Mouse (Mus musculus): ENCODE data around the gene Psmg4. TPM values are rescaled to one million over a fixed set of nuclear protein-coding genes. Genes with fewer than 3 reads are reported as not detected.

The Psmg4 gene
- polyA plus RNA-seq, 1 experiment, result 3.3 TPM

DNA sequence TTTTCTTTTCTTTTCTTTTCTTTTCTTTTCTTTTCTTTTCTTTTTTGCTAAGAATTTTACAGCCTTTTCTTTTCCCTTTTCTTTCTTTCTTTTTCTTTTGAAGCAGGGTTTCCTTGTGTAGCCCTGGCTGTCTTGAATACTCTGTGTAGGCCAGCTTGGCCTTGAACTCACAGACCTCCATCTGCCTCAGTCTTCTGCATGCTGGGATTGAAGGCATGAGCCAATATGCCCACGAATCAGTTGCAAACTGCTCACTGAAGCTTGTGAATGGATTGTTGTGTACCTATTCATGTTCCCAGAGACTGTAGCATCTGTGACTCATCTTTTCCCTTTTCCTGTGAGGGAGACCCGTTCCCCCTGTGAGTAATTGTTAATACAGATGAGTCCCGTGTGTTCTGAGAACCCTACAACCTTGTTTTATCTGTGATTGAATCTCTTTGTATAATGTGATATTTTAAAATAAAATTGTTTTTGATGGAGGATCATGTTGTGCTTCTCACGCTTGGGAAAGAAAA lies 48.6 kb downstream of the Psmg4 start:
- Histone ChIP-seq H3K4me1 (ENCODE audit: control insufficient read depth) (no peaks in the 10 kb centered on the region), H3K36me3 (ENCODE audit: control insufficient read depth) (peaks cover 94% of the 10 kb centered on the region), H3K27me3 (ENCODE audit: control insufficient read depth) (no peaks in the 10 kb centered on the region), H3K4me3 (replicated peaks) (no peak overlapping the region), H3K9me3 (ENCODE audit: control insufficient read depth, low read length) (no peaks in the 10 kb centered on the region)
- no peak for TF ChIP-seq GATA1 (IDR thresholded peaks at IDR 0.05; ENCODE audit: low read length)
- no peak for TF ChIP-seq TAL1 (IDR thresholded peaks at IDR 0.05; ENCODE audit: low read length)

DNA sequence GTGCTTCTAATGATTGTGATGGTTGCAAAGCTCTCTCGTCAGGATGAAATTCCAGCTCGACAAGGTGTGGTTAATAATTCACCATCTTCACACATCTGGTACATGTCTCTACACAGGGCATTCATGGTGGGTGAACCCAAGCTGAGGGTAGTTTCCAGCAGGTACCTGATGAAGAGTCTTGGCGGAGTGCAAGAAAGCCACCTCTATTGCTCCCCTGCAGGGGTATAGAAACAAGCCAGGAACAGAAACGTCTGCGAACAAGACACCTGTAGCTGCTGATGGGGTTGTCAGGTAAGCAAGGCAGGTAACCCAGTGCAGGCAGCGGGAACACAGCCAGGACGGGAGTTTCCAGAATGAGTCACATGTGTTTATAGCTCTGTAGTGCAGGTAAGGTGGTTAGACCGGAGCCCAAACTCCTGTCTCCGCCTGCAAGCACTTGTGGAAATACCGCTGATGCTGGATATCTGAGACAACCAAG lies 50.0 kb downstream of the Psmg4 start:
- H3K27me3 ChIP-seq (ENCODE audit: control insufficient read depth), result no peaks in the 10 kb centered on the region
- H3K9me3 ChIP-seq (ENCODE audit: control insufficient read depth, low read length), result no peaks in the 10 kb centered on the region
- H3K4me3 ChIP-seq (replicated peaks), result no peak overlapping the region
- no peaks in the 10 kb centered on the region for H3K4me1 ChIP-seq (ENCODE audit: control insufficient read depth)
- TF ChIP-seq GATA1 (IDR thresholded peaks at IDR 0.05; ENCODE audit: low read length) (no peak), TAL1 (IDR thresholded peaks at IDR 0.05; ENCODE audit: low read length) (no peak)
- peaks cover 92% of the 10 kb centered on the region for H3K36me3 ChIP-seq (ENCODE audit: control insufficient read depth)

GRCm38 (mm10) chr13:34214855-34215254 lies 52.1 kb downstream of the Psmg4 start:
- Histone ChIP-seq H3K4me1 (ENCODE audit: control insufficient read depth) (peaks cover 3% of the 10 kb centered on the region; the same call in 1 of the 2 replicates), H3K36me3 (ENCODE audit: control insufficient read depth) (peaks cover 93% of the 10 kb centered on the region), H3K9me3 (ENCODE audit: control insufficient read depth, low read length) (no peaks in the 10 kb centered on the region), H3K27me3 (ENCODE audit: control insufficient read depth) (no peaks in the 10 kb centered on the region), H3K4me3 (replicated peaks) (no peak overlapping the region)
- TF ChIP-seq GATA1 (IDR thresholded peaks at IDR 0.05; ENCODE audit: low read length) (no peak), TAL1 (IDR thresholded peaks at IDR 0.05; ENCODE audit: low read length) (no peak)

DNA sequence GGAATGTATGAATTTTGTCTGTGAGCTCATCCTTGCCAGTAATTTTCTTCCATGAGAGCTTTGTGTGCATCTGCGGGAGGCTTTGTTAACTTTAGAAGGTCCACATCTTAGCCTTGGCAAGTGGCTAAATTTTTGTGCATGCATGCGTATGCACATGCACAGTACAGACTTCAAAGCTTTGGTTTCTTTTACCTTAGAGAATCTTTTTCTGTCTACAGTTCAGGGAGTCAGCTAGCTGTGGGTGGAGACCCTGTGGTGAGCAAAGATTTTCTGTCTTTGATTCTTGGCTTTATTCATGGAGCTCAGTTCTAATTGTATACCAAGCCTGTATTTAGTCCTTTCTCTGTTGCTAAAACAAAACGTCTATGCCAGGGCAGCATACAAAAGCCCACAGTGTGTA lies 56.0 kb downstream of the Psmg4 start:
- Histone ChIP-seq H3K4me1 (ENCODE audit: control insufficient read depth) (peaks cover 5% of the 10 kb centered on the region; the same call in 1 of the 2 replicates), H3K9me3 (ENCODE audit: control insufficient read depth, low read length) (no peaks in the 10 kb centered on the region), H3K27me3 (ENCODE audit: control insufficient read depth) (no peaks in the 10 kb centered on the region), H3K4me3 (replicated peaks) (no peak overlapping the region), H3K36me3 (ENCODE audit: control insufficient read depth) (peaks cover 92% of the 10 kb centered on the region)
- TF ChIP-seq TAL1 (IDR thresholded peaks at IDR 0.05; ENCODE audit: low read length), result no peak
- no peak for TF ChIP-seq GATA1 (IDR thresholded peaks at IDR 0.05; ENCODE audit: low read length)

DNA sequence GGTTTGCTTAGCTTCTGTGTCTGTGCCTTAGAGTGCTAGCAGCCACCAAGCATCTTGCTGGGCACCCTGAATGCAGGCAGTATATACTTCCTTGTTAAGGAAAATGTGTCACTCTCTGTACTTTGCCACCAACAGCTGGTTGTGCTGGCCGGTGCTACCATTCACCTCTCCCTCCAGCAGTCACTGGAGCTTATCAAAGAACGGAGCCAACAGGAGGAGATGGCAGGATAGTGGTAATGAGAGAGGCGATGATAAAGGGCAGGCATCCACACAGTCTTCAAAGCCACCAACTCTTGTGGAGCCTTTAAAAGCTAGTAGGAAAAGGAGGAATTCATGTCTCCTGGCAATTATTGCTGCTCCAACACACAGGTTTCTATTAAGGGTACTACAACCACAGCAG lies 57.0 kb downstream of the Psmg4 start:
- Histone ChIP-seq H3K27me3 (ENCODE audit: control insufficient read depth) (no peaks in the 10 kb centered on the region), H3K4me3 (replicated peaks) (no peak overlapping the region), H3K4me1 (ENCODE audit: control insufficient read depth) (peaks cover 5% of the 10 kb centered on the region; the same call in 1 of the 2 replicates), H3K36me3 (ENCODE audit: control insufficient read depth) (peaks cover 91% of the 10 kb centered on the region), H3K9me3 (ENCODE audit: control insufficient read depth, low read length) (no peaks in the 10 kb centered on the region)
- TF ChIP-seq TAL1 (IDR thresholded peaks at IDR 0.05; ENCODE audit: low read length), result no peak
- no peak for TF ChIP-seq GATA1 (IDR thresholded peaks at IDR 0.05; ENCODE audit: low read length)

DNA sequence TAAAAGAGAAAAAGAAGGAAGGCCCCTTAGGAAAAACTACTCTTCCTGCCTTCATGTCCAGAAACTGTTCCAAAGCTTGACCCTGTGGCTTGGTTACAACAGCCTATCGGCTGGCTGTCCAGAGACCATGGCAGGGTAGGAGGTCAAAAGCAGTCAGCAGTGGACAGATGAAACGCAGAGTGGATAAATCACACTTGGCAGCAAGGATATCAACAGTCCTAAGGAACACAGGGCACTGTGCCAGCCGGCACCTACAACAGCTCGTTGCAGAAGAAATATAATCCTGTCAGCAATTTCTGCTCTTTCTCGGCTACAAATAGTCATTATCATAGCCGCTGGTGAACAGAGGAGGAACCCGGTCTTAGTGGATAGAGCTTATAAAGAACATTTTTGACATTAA lies 60.2 kb downstream of the Psmg4 start:
- TF ChIP-seq GATA1 (IDR thresholded peaks at IDR 0.05; ENCODE audit: low read length) (no peak), TAL1 (IDR thresholded peaks at IDR 0.05; ENCODE audit: low read length) (no peak)
- H3K27me3 ChIP-seq (ENCODE audit: control insufficient read depth), result no peaks in the 10 kb centered on the region
- peaks cover 11% of the 10 kb centered on the region for H3K4me1 ChIP-seq (ENCODE audit: control insufficient read depth)
- peaks cover 91% of the 10 kb centered on the region for H3K36me3 ChIP-seq (ENCODE audit: control insufficient read depth)
- H3K4me3 ChIP-seq (replicated peaks), result no peak overlapping the region
- no peaks in the 10 kb centered on the region for H3K9me3 ChIP-seq (ENCODE audit: control insufficient read depth, low read length)

- Histone ChIP-seq H3K4me3 (replicated peaks) (no peak overlapping the region), H3K36me3 (ENCODE audit: control insufficient read depth) (peaks cover 83% of the 10 kb centered on the region), H3K4me1 (ENCODE audit: control insufficient read depth) (peaks cover 25% of the 10 kb centered on the region), H3K27me3 (ENCODE audit: control insufficient read depth) (no peaks in the 10 kb centered on the region), H3K9me3 (ENCODE audit: control insufficient read depth, low read length) (no peaks in the 10 kb centered on the region)
- TF ChIP-seq TAL1 (IDR thresholded peaks at IDR 0.05; ENCODE audit: low read length) (no peak), GATA1 (IDR thresholded peaks at IDR 0.05; ENCODE audit: low read length) (no peak)
These were observed 64.2 kb downstream of the Psmg4 start for GRCm38 (mm10) chr13:34226940-34227339.

Other genes with a start within 250 kb of the Psmg4 start
- gene Nqo2, start 198.3 kb upstream of the Psmg4 start, polyA plus RNA-seq (2012), result 0.08 TPM in 1 of 2 replicates, not detected in the other
- 0.17 and 0.29 TPM in 2 replicates for gene Ripk1, start 160.6 kb upstream of the Psmg4 start, polyA plus RNA-seq (2012)
- gene Serpinb6a, start 160.2 kb upstream of the Psmg4 start, polyA plus RNA-seq (2012), result 0.44 and 0.81 TPM in 2 replicates
- gene Bphl, start 125.4 kb upstream of the Psmg4 start, polyA plus RNA-seq (2012), result 0.17 and 0.67 TPM in 2 replicates
- 6.1 and 9.8 TPM in 2 replicates for gene Tubb2a, start 85.0 kb upstream of the Psmg4 start, polyA plus RNA-seq (2012)
- gene Tubb2b, start 32.5 kb upstream of the Psmg4 start, polyA plus RNA-seq (2012), result 0.06 and 0.14 TPM in 2 replicates
- 9.2 and 14.3 TPM in 2 replicates for gene Slc22a23, start 182.2 kb downstream of the Psmg4 start, polyA plus RNA-seq (2012)

Measured in erythroblast, embryonic 14.5 days (primary cell).